In the genomic region with DNA sequence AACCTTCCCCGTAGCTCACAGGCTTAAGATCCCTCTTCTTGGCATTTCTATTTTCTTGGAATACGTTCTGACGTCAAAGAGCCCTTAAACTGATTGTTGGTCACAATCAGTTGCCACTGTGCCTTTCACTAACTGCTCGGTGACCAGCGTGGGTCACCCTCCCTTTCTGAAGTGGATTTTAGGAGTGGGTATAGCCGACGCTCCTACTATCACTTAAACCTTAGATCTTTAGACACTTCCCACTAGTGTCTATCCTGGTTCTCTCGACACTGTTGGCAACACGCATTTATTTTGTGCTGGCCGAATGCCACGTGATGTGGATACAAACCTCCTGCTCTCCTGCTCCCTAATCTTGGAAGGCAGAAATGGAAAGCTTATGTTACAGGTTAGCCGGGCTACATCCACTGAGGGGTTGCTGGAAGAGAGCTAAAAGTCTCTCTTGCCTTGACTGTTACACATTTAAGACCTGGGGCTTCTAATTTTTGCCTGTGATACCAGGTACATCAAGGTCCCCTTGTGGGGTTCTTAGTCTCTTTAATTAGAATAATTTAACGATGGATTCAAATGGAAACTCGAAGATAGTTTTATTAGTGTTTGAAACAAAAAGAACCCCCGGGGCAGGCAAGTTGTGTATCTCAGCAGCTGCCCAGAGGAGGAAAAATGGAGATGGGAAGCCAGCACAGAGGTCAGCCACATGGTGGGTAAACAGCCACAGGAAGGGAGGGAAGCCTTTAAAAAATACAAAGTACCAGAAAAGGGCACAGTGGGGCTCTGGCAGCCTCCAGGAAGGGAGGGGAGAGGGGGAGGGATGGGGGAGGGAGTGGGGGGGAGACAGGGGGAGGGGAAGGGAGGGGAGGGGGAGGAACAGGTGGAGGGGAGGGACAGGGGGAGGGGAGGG, we compare ENCODE assay signal across 12 mouse cellular contexts. TPM values are rescaled to one million over a fixed set of nuclear protein-coding genes. Genes with fewer than 3 reads are reported as not detected.
DNase-seq lines count a peak whose midpoint lies in the region; ATAC-seq and TF ChIP-seq lines count a peak whose summit lies in the region.
"Had no signal": no experiment of that assay in that cellular context is flagged by ENCODE, and none has a peak within 500 bp of the region (broad histone marks: within the 10 kb centered on the region; RNA-seq: fewer than 3 reads in every experiment).

No protein-coding gene starts in this region.

- no peak for ATAC-seq in limb, embryonic 14.5 days (ENCODE audit: low FRiP score, low read depth)
- ATAC-seq: intestine, embryonic 16.5 days had no signal

- no peak overlapping the region for H3K4me3 ChIP-seq in cortical plate, adult 2 months (ENCODE audit: insufficient read depth, low read length)
- H3K4me3 ChIP-seq in limb, embryonic 14.5 days (replicated peaks; ENCODE audit: low read length) = no peak overlapping the region
- H3K4me3 ChIP-seq: embryonic facial prominence, embryonic 12.5 days had no signal

- H3K9ac ChIP-seq in limb, embryonic 14.5 days (ENCODE audit: low read depth, low read length, severe bottlenecking) = no peak overlapping the region
- H3K9ac ChIP-seq: embryonic facial prominence, embryonic 12.5 days; liver, embryonic 14.5 days had no signal

- peak; percentile 14 for DNase-seq in kidney, postnatal 10 days
- no peak for DNase-seq in kidney, adult 9 months
- peak; percentile 21 for DNase-seq in ZHBTc4 (ENCODE audit: low read depth, low spot score)
- no peak for DNase-seq in limb, embryonic 14.5 days (ENCODE audit: low spot score)
- DNase-seq in layer of hippocampus, adult 18-20 months (ENCODE audit: low spot score in 2 of 2) = no peak
- no peak for DNase-seq in gastrocnemius, postnatal 10 days
- DNase-seq in right cerebral cortex, postnatal 36 days (ENCODE audit: low spot score in 2 of 2) = no peak

- no peak for TF ChIP-seq POLR2A in cortical plate, adult 2 months (IDR thresholded peaks at IDR 0.05; ENCODE audit: extremely low read depth, insufficient read depth, low read length)
- TF ChIP-seq POLR2A in limb, embryonic 14.5 days (IDR thresholded peaks at IDR 0.05; ENCODE audit: borderline replicate concordance, extremely low read depth, insufficient read depth, insufficient read length) = no peak

- no peaks in the 10 kb centered on the region for H3K4me1 ChIP-seq in cortical plate, adult 2 months (ENCODE audit: control insufficient read depth, insufficient read depth, low read length)
- peaks cover 12% of the 10 kb centered on the region; the same call in 1 of the 2 replicates for H3K4me1 ChIP-seq in limb, embryonic 14.5 days (ENCODE audit: control insufficient read depth, insufficient read depth, low read length)

- no peaks in the 10 kb centered on the region for H3K36me3 ChIP-seq in limb, embryonic 14.5 days (ENCODE audit: control insufficient read depth, insufficient read depth, low read length)
- H3K36me3 ChIP-seq: embryonic facial prominence, embryonic 12.5 days had no signal

- H3K27me3 ChIP-seq in limb, embryonic 14.5 days (ENCODE audit: control insufficient read depth, insufficient read depth, low read length) = no peaks in the 10 kb centered on the region
- H3K27me3 ChIP-seq: embryonic facial prominence, embryonic 12.5 days had no signal

- no peak overlapping the region for H3K4me2 ChIP-seq in limb, embryonic 14.5 days (replicated peaks; ENCODE audit: low read depth, low read length, severe bottlenecking)
- H3K4me2 ChIP-seq: embryonic facial prominence, embryonic 12.5 days had no signal

- no peak for TF ChIP-seq CTCF in cortical plate, adult 2 months (IDR thresholded peaks at IDR 0.05; ENCODE audit: extremely low read depth, insufficient read depth, low read length)

- no peaks in the 10 kb centered on the region for H3K9me3 ChIP-seq in limb, embryonic 14.5 days (ENCODE audit: control insufficient read depth, low read length)
- H3K9me3 ChIP-seq: embryonic facial prominence, embryonic 12.5 days had no signal

- H3K27ac ChIP-seq in cortical plate, adult 2 months (ENCODE audit: insufficient read depth, low read length) = peak overlapping the region; percentile 50; the same call in 1 of the 2 replicates
- 0 out of 2 replicates have a peak overlapping the region, but pooled peaks have one; percentile 44 for H3K27ac ChIP-seq in limb, embryonic 14.5 days (replicated peaks; ENCODE audit: low read depth, low read length)
- H3K27ac ChIP-seq: liver, embryonic 14.5 days had no signal

- 54% methylated on average over 15 of the region's 15 CpGs for WGBS in limb, embryonic 14.5 days

RNA-seq across cellular contexts. Expression of gene Dapl1, which starts 13.2 kb away (rescaled TPM):
- polyA plus RNA-seq in cortical plate, adult 2 months (2012; rRNA removed) = 1.3 and 1.8 TPM in 2 replicates
- 0.96 and 1.0 TPM in 2 replicates for polyA plus RNA-seq in limb, embryonic 14.5 days (2012; rRNA removed)
- 1.5 and 3.1 TPM in 2 replicates for polyA plus RNA-seq in limb, embryonic 14.5 days (2014; fragmentation: Nextera tagmentation; extraction: Ambion mirVana)
- total RNA-seq in layer of hippocampus, adult 18-20 months (2021) = not detected
- total RNA-seq in gastrocnemius, postnatal 10 days (2021) = not detected
- polyA plus RNA-seq: intestine, embryonic 16.5 days; liver, embryonic 14.5 days; neural tube, embryonic 14.5 days had no signal

Comparison
In these comparisons a context has a peak if more than half of its experiments do, and no peak if none do; other contexts are left out.
1. DNase-seq: peak in kidney, postnatal 10 days (single experiment) and ZHBTc4 (single experiment); none in kidney, adult 9 months (single experiment), limb, embryonic 14.5 days (single experiment), layer of hippocampus, adult 18-20 months (0 of 2), gastrocnemius, postnatal 10 days (single experiment) and right cerebral cortex, postnatal 36 days (0 of 2).